Mouse (Mus musculus) heart, embryonic 16.5 days (tissue): ENCODE results near the gene Mnd1. TPM values are rescaled to one million over a fixed set of nuclear protein-coding genes. Genes with fewer than 3 reads are reported as not detected.
A peak's percentile ranks its signal among the peaks of the same experiment; 100 is the strongest.

Experiments
- ATAC-seq: fragments of 200-750 bp; cut with Nextera tagmentation; replicated peaks from 2 replicates; pipeline ENCODE4 v1.8.0; 2017; ENCODE audit warnings: moderate number of reproducible peaks; ENCODE audit not compliant: insufficient read depth, low FRiP score; ENCODE audit errors: extremely low read depth
- H3K27ac ChIP-seq: fragments of 300-500 bp; sonication (generic); 2 replicates; pipeline ENCODE4 v1.5.1; 2014; ENCODE audit warnings: mild to moderate bottlenecking, low read length, control low read depth, moderate library complexity
- H3K27me3 ChIP-seq: fragments of 300-500 bp; sonication (generic); 2 replicates; pipeline ENCODE4 v1.6.1; 2014; ENCODE audit warnings: low read length, mixed read lengths; ENCODE audit not compliant: control insufficient read depth, insufficient read depth
- H3K36me3 ChIP-seq: fragments of 300-500 bp; sonication (generic); 2 replicates; pipeline ENCODE4 v1.6.1; 2014; ENCODE audit not compliant: control insufficient read depth, insufficient read depth
- H3K4me1 ChIP-seq: fragments of 300-500 bp; sonication (generic); 2 replicates; pipeline ENCODE4 v1.6.1; 2014; ENCODE audit warnings: low read length, mixed read lengths; ENCODE audit not compliant: control insufficient read depth, insufficient read depth
- H3K4me2 ChIP-seq: fragments of 300-500 bp; sonication (generic); 2 replicates; pipeline ENCODE4 v1.6.1; 2014; ENCODE audit warnings: low read depth, mild to moderate bottlenecking, control low read depth, low read length
- H3K4me3 ChIP-seq: fragments of 300-500 bp; sonication (generic); 2 replicates; pipeline ENCODE4 v1.5.1; 2014; ENCODE audit warnings: mild to moderate bottlenecking, control low read depth, low read length
- H3K9ac ChIP-seq: fragments of 300-500 bp; sonication (generic); 2 replicates; pipeline ENCODE4 v1.6.1; 2014; ENCODE audit warnings: low read length, control low read depth
- H3K9me3 ChIP-seq: fragments of 300-500 bp; sonication (generic); replicated peaks from 2 replicates; pipeline ENCODE4 v1.6.1; 2016; ENCODE audit warnings: low read length; ENCODE audit not compliant: control insufficient read depth
- WGBS: fragments of 180-500 bp; shearing (Covaris S2); extraction: QIAGEN DNeasy Blood & Tissue Kit; methylation state at CpG from one replicate; pipeline ENCODE4 v1.1.7; 2014; 5-methylcytosine and 5-hydroxymethylcytosine counted together
- polyA plus RNA-seq: library from polyadenylated mRNA; unstranded; fragments of >200 nt; fragmentation: Nextera tagmentation; extraction: Ambion mirVana; gene quantifications from 2 replicates; pipeline ENCODE4 v1.2.1, GENCODE M21; 2015

Gene Mnd1
- polyA plus RNA-seq, 1 experiment from 2014 or later: 10.6 TPM

- 33% methylated on average over 10 of the region's 10 CpGs for WGBS
- Histone ChIP-seq H3K27ac (no peak overlapping the region), H3K27me3 (no peaks in the 10 kb centered on the region), H3K4me3 (peak overlapping the region; percentile 75), H3K4me1 (peaks cover 7% of the 10 kb centered on the region), H3K9ac (peak overlapping the region; percentile 81), H3K4me2 (peak overlapping the region; percentile 82), H3K36me3 (no peaks in the 10 kb centered on the region), H3K9me3 (peaks cover 3% of the 10 kb centered on the region; the same call in 1 of the 2 replicates)
- no peak for ATAC-seq
Measured at GRCm38 (mm10) chr3:84189629-84190173, 34.1 kb upstream of the Mnd1 start.

GRCm38 (mm10) chr3:84181717-84182116 lies 26.1 kb upstream of the Mnd1 start:
- ATAC-seq: no peak
- Histone ChIP-seq H3K27me3 (no peaks in the 10 kb centered on the region), H3K9me3 (peaks cover 3% of the 10 kb centered on the region; the same call in 1 of the 2 replicates), H3K4me3 (no peak overlapping the region), H3K36me3 (no peaks in the 10 kb centered on the region), H3K4me2 (no peak overlapping the region), H3K4me1 (no peaks in the 10 kb centered on the region), H3K27ac (no peak overlapping the region), H3K9ac (no peak overlapping the region)
- 64% methylated on average over 4 of the region's 4 CpGs for WGBS

- 55% methylated on average over 8 of the region's 8 CpGs for WGBS
- no peaks in the 10 kb centered on the region; the same call in 1 of the 2 replicates for H3K36me3 ChIP-seq
- H3K9me3 ChIP-seq: peaks cover 3% of the 10 kb centered on the region; the same call in 1 of the 2 replicates
- no peak overlapping the region for H3K4me3 ChIP-seq
- H3K9ac ChIP-seq: no peak overlapping the region
- H3K27ac ChIP-seq: no peak overlapping the region
- no peak for ATAC-seq
- no peaks in the 10 kb centered on the region for H3K4me1 ChIP-seq
- no peak overlapping the region for H3K4me2 ChIP-seq
- H3K27me3 ChIP-seq: no peaks in the 10 kb centered on the region
Measured at GRCm38 (mm10) chr3:84181102-84181501, 25.5 kb upstream of the Mnd1 start.

- Histone ChIP-seq H3K36me3 (no peaks in the 10 kb centered on the region; the same call in 1 of the 2 replicates), H3K27me3 (no peaks in the 10 kb centered on the region), H3K4me1 (no peaks in the 10 kb centered on the region), H3K4me3 (no peak overlapping the region), H3K27ac (no peak overlapping the region), H3K4me2 (no peak overlapping the region), H3K9me3 (peaks cover 3% of the 10 kb centered on the region; the same call in 1 of the 2 replicates), H3K9ac (no peak overlapping the region)
- WGBS: 86% methylated on average over 2 of the region's 2 CpGs
- no peak for ATAC-seq
Measured at GRCm38 (mm10) chr3:84180304-84180703, 24.7 kb upstream of the Mnd1 start.

GRCm38 (mm10) chr3:84177834-84178233 lies 22.2 kb upstream of the Mnd1 start:
- no peaks in the 10 kb centered on the region for H3K27me3 ChIP-seq
- 59% methylated on average over 2 of the region's 2 CpGs for WGBS
- ATAC-seq: no peak

GRCm38 (mm10) chr3:84175337-84176315 lies 20.0 kb upstream of the Mnd1 start:
- Histone ChIP-seq H3K9ac (no peak overlapping the region), H3K36me3 (no peaks in the 10 kb centered on the region; the same call in 1 of the 2 replicates), H3K27me3 (no peaks in the 10 kb centered on the region), H3K4me3 (no peak overlapping the region), H3K4me1 (no peaks in the 10 kb centered on the region), H3K27ac (no peak overlapping the region), H3K4me2 (no peak overlapping the region), H3K9me3 (no peaks in the 10 kb centered on the region)
- peak; percentile 63; the same call in 1 of the 2 replicates for ATAC-seq
- 58% methylated on average over 7 of the region's 7 CpGs for WGBS

More at GRCm38 (mm10) chr3:84177834-84178233, 22.2 kb upstream of the Mnd1 start:
- Histone ChIP-seq H3K4me1 (no peaks in the 10 kb centered on the region), H3K36me3 (no peaks in the 10 kb centered on the region; the same call in 1 of the 2 replicates), H3K4me2 (no peak overlapping the region), H3K4me3 (no peak overlapping the region), H3K27ac (no peak overlapping the region), H3K9ac (no peak overlapping the region), H3K9me3 (no peaks in the 10 kb centered on the region)

- no peak within 1 kb of the TSS for H3K27ac ChIP-seq
- H3K36me3 ChIP-seq: no peaks in the 10 kb centered on the region; the same call in 1 of the 2 replicates
- no peaks in the 10 kb centered on the region for H3K9me3 ChIP-seq
- H3K4me3 ChIP-seq: no peak within 1 kb of the TSS
- WGBS: 84% methylated on average over 11 of the region's 11 CpGs
- H3K9ac ChIP-seq: no peak within 1 kb of the TSS
- H3K4me1 ChIP-seq: no peaks in the 10 kb centered on the region
- no peak within 1 kb of the TSS for H3K4me2 ChIP-seq
- no peaks in the 10 kb centered on the region for H3K27me3 ChIP-seq
- no peak for ATAC-seq
Measured at GRCm38 (mm10) chr3:84173581-84174154, 18.1 kb upstream of the Mnd1 start, which contains the start of gene Gm6525. Gm6525 (plus strand) TSS chr3:84174104.

GRCm38 (mm10) chr3:84172406-84172805 lies 16.8 kb upstream of the Mnd1 start:
- Histone ChIP-seq H3K4me2 (no peak overlapping the region), H3K36me3 (no peaks in the 10 kb centered on the region; the same call in 1 of the 2 replicates), H3K9me3 (no peaks in the 10 kb centered on the region), H3K9ac (no peak overlapping the region), H3K4me1 (no peaks in the 10 kb centered on the region), H3K27me3 (no peaks in the 10 kb centered on the region), H3K4me3 (no peak overlapping the region), H3K27ac (no peak overlapping the region)
- no peak for ATAC-seq
- 37% methylated on average over 11 of the region's 11 CpGs for WGBS
